Mouse (Mus musculus) thymus, adult 18-20 months (tissue): Measurements from ENCODE around the gene Mrpl1.
A peak's percentile ranks its signal among the peaks of the same experiment; 100 is the strongest.

Source experiments
- DNase-seq, 2 experiments: peaks; one replicate each; pipeline ENCODE4 v3.0.0; 2022; ENCODE audit warnings: mixed read lengths in 2 of 2

Mrpl1 gene

GRCm38 (mm10) chr5:96207531-96207930 lies 1.8 kb upstream of the Mrpl1 start:
- DNase-seq, result no peak

DNA sequence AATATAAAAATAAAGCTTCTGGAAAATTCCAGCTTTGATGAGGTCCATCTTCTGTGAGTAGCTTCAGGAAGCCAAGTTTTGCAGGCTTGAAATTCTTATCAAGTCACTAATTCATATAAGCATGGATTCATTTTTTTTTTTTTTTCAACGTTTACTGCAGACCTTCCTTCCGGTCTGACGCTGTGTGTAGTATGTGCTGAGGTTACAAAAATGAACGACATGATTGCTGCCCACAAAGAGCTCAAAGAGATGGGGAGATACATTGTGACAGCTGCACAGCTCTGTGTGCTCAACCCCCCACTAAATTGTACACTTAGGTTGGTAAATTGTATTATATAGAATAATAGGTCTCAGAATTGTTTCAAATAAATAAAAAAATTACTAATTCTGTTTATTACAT lies 750 bp upstream of the Mrpl1 start:
- peak in 1 of 2 experiments; percentile 24 for DNase-seq

GRCm38 (mm10) chr5:96209916-96210583 lies 757 bp downstream of the Mrpl1 start:
- peak; percentile 86 to 91 for DNase-seq

GRCm38 (mm10) chr5:96218648-96219047 lies 9.4 kb downstream of the Mrpl1 start:
- no peak for DNase-seq

DNA sequence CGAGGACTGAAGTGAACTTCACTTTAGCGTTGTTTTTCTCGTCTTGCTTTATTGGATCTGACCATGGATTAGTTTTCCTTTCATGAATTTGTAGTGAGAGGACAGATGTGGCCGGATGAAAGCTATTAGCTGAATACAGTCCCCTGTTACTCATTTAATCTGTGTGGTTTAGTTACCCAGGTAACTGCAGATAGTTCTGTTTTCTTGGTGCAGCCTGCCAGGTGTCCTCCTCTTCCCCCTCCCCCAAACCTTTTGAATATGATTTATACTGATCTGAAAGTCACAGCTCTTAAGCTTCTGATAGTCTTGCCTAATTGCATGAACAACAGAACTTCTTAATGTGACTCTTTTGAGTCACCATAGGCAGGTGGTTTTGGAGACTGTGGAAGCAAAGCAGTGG lies 10.2 kb downstream of the Mrpl1 start:
- DNase-seq, result no peak

- DNase-seq, result no peak
These were observed 12.0 kb downstream of the Mrpl1 start for GRCm38 (mm10) chr5:96221298-96221697.

DNA sequence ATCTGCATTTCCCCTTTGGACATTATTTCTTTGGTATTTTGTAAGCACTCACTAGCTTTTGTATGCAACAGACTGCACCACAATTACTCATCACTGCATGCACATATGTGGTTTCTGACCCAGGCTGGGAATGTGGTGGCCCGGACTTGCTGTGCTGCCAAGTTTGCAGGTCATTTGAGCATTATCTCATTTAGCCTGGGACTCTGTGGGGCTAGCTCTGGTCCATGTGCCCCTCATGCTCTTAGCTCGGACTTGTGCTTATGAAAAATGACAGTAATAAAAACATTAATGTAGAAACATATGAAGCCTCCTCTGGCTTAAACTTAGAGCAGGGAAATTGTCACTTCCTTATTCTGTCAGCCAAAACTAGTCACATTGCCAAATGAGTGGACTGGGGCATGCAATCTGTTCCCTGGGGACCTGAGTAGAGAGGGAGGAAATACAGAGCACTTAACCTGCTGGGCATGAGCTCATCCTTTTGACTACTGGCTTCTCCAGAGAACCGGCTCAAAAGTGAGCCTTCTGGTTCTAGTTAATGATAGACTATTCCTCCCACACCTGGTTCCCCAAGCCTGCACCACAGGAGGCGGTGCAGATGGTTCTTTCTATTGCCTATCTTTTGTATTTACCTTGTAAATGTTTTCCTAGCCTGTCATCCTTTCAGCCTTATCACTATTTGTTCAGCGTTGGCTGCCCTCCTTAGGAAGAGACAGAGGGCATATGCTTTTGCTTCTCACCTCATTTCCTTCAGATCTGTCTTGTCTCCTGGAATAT lies 12.7 kb downstream of the Mrpl1 start:
- DNase-seq, result no peak

DNA sequence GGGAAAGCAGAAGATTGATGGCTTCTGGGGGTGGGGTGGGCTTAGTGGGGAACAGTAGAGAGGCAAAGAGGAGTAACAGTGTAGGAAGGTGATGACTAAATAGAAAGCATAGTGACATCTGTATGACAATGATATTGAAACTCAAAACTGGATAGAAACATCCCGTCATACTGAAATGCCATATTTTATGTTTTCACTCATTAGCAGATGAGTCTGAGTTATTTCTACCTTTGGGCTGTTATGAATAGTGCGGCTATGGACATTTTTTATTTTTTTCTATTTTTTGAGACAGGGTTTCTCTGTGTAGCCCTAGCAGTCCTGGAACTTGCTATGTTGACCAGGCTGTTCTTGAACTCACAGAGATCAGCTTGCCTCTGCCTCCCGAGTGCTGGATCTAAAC lies 13.7 kb downstream of the Mrpl1 start:
- no peak for DNase-seq

DNA sequence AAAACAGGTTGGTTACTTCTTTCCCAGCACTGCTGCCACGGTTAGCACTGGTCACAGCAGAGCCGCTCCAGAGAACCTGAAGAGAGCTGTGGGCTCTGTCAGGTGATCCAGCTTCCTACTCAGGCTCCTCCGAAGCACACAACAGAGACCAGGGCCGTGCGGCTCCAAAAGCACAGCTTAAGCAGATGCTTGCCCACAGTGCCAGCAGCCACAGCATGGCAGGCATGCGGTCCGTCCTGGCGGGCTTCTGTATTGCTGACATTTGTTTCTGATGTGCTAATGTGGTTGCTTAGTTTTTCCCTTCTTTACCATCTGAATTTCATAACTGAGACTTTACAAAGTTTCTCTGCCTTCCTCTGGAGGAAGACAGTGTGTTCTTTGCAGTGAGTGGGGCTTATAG lies 17.2 kb downstream of the Mrpl1 start:
- no peak for DNase-seq

GRCm38 (mm10) chr5:96228967-96229366 lies 19.7 kb downstream of the Mrpl1 start:
- DNase-seq, result no peak

- peak in 1 of 2 experiments; percentile 15 for DNase-seq
These were observed 29.5 kb downstream of the Mrpl1 start for GRCm38 (mm10) chr5:96238797-96239196.

DNA sequence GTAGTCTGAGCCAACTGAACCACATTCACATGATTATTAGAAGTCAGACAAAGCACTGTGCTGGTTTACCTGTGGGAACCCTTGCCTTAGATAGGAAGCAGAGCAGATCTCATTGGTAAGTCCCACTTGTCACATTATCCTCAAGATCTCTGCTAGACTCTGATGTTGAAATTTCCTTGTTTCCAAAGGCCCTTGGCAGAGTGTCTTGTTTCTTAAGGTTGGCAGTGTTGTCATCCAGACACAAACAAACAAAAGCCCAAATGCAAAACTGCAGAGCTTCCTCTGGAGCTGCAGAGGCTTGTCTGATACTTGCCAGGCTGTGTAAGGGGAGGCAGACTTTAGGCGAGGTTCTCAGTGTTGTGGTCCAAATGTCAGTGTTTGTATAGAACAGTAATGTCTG lies 31.6 kb downstream of the Mrpl1 start:
- DNase-seq, result no peak

DNA sequence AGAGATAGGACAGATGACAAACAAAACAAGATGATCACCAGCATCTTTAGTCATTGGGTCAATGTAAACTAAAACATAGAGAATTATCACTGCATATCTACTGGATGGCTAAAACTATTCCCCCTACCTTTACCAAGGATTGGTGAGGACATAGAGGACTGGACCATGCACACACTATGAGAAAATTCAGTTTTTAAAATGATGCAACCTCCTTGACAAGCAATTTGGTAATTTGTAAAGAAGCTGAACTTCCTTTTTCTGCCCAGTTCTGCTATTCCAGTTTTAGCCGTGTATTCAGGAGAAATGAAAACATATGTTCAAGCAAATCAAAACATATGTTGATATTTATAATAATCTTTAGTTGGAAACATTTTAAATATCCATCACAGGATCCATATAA lies 35.2 kb downstream of the Mrpl1 start:
- DNase-seq, result no peak

DNA sequence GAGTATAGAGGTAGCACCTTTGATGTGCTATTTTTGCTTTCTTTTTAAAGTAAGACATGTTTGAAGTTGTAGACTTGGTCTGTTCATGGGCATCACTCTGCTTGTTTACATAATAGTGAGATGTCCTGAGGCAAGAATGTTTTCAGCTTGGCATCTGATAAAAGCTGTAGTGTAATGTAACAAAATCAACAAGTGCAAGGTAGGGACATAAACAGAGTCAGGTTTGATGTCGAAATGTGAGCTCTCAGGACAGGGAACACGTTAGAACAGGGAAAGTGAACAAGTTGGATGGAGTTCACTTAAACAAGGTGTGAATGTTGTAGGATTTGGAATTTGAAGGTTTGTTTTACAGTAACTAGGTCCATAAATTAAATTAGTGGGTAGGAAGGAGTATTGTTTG lies 44.7 kb downstream of the Mrpl1 start:
- no peak for DNase-seq

GRCm38 (mm10) chr5:96255166-96255565 lies 45.9 kb downstream of the Mrpl1 start:
- no peak for DNase-seq

- DNase-seq, result no peak
These were observed 48.9 kb downstream of the Mrpl1 start for GRCm38 (mm10) chr5:96258210-96258609.

- DNase-seq, result no peak
These were observed 57.9 kb downstream of the Mrpl1 start for GRCm38 (mm10) chr5:96267017-96267702.

DNA sequence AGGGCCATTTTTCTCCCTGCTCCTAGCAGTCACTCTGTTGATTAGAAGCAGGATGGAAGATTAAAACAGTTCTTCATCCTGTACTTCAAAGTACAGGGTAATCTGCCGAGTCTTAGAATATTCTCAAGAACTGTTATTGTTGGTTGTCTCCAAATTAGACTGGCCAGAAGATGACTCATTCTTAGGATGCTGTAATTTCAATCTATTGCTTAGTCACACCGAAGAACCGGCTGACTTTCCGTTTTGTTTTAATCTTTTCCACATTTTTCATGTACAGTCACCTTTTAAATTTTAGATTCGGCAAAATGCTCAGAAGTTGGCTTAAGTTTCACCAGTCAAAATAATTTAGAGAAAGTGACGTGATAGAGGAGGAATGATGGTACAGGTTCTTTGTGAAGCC lies 61.8 kb downstream of the Mrpl1 start:
- DNase-seq, result no peak

- no peak for DNase-seq
These were observed 96.5 kb downstream of the Mrpl1 start for GRCm38 (mm10) chr5:96305786-96306185.

GRCm38 (mm10) chr5:96306271-96306670 lies 97.0 kb downstream of the Mrpl1 start:
- no peak for DNase-seq

DNA sequence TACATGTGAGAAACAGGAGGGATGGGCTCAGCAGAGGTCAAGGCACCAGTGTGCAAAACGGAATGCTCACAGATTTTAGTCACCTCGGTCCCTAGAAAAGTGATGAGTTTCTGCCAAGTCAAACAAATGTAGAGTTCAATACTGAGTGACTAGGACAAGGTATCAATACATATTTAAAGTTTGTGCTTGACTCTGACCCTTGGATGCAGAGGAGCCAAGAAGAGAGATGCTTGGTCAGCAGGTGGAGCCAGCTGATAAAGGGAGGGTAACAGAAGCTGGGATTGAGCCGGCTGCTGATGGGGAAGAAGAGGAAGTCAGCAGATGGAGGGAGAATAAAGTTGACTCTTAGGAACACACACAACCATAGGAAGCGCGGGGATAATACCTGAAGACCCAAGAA lies 97.5 kb downstream of the Mrpl1 start:
- DNase-seq, result no peak

- DNase-seq, result no peak
These were observed 98.8 kb downstream of the Mrpl1 start for GRCm38 (mm10) chr5:96308086-96308485.

DNA sequence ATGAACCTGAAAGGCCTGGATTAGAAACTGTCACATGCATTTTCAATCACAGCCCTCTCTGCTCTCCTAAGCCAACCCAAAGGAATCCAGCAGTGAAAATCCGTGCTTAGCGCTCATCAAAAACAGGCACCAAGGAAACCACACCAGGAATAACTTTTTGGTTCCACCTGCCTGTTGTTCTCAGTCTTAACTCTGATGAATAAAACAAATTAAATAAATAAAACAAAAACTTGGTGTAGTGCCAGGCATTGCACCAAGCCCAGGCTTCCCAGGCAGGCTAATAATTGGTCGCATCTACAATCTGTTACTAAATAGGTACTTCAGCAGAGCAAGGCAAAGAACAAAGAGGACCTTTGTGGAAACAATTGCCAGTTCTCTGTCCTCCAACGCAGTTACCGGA lies 99.4 kb downstream of the Mrpl1 start:
- DNase-seq, result no peak

GRCm38 (mm10) chr5:96309566-96309965 lies 100.3 kb downstream of the Mrpl1 start:
- no peak for DNase-seq
